Mouse (Mus musculus) cerebellum, adult 11-12 months (tissue): ENCODE measurements around the gene Cpvl.

Experiments used
- DNase-seq: peaks from one replicate; pipeline ENCODE4 v3.0.0; 2022

Cpvl gene

GRCm38 (mm10) chr6:53978571-53978970 lies at the start of gene Cpvl:
Gene Cpvl, minus strand, starts transcription at chr6:53978671.
- no peak for DNase-seq

DNA sequence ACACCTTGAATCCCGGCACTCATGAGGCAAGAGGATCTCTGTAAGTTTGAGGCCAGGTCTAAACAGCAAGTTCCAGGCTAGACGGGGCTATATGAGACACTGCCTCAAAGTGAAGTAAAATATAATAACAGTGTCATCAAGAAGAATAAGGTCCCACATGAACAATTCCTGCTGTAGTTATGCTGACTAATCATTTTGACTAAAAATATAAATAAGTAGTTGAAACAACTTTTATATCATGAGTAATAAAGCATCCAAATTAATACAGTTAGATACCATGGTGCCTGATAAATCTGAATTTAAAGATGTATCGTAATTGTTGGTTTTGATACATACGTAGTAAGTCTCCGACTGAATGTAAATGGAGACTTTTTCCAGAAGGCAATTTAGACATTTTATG lies 45.4 kb upstream of the Cpvl start:
- no peak for DNase-seq

DNA sequence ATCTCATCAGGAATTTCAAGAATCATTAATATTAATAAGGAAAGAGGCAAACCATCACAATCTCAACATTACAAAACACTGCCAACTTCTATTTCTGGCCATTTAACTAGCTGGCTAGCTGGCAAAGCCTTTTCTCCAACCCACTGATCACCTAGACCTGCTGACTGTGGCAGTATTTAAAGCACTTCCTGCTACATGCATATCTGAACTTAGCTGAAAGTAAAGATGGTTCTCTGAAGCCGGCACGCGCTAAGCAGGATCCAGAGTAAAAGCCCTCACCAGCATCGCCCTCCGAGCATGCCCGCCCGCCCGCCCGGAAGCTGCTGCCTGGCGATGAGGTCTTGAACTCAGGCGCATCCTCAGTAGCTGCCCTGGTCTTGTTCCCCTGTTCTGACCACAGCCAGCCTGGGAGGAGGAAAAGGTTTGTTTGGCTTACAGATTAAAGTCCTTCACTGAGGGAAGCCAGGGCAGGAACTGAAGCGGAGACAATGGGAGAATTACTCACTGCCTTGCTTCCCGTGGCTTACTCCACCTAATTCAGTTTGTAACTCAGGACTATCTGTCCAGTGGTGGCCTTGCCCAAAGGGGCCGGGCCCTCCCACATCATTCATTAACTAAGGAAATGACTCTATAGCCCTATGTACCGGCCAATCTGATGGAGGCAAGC lies 42.8 kb upstream of the Cpvl start:
- no peak for DNase-seq

DNA sequence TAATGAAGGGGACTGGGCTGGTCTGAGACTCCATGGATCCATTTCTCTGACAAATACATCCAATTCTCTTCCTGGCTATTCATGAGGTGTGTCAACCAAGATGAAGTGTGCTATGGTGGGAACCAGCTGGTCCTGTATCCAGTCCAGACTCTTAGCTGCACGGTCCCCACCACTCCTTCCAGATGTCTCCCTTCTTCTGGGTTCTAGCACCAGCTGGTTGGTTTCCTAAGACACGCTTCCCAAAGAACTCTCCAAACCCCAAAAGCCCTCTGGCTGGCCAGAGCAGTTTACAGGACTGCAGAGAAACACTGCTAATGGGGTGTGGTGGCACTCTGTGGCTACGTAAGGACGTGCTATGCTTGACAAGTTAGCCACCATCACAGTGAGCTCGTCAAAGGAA lies 40.4 kb upstream of the Cpvl start:
- DNase-seq, result no peak

- DNase-seq, result no peak
Observed at GRCm38 (mm10) chr6:54018038-54018437, 39.6 kb upstream of the Cpvl start.

GRCm38 (mm10) chr6:54012163-54012562 lies 33.7 kb upstream of the Cpvl start:
- DNase-seq, result no peak

DNA sequence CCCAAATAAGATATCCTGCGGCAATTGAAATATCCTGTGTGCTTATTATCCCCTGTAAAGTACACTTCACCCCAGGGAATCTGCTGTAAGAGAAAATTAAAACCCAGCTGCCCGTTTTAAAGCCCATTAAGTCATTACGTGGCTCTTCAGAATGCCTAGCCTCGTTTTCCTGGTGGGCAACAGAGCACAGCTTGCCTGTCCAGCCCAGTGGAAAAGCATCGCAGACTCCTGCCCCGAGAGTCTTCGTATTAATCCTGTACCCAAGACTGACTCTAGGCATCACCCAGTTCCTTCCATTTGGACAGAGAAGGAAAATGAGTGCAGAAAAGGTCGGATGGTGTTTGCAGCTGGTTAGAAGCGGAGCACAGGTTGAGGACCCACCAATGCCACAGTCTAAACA lies 31.9 kb upstream of the Cpvl start:
- no peak for DNase-seq

- no peak for DNase-seq
Observed at GRCm38 (mm10) chr6:54009293-54009692, 30.8 kb upstream of the Cpvl start.

DNA sequence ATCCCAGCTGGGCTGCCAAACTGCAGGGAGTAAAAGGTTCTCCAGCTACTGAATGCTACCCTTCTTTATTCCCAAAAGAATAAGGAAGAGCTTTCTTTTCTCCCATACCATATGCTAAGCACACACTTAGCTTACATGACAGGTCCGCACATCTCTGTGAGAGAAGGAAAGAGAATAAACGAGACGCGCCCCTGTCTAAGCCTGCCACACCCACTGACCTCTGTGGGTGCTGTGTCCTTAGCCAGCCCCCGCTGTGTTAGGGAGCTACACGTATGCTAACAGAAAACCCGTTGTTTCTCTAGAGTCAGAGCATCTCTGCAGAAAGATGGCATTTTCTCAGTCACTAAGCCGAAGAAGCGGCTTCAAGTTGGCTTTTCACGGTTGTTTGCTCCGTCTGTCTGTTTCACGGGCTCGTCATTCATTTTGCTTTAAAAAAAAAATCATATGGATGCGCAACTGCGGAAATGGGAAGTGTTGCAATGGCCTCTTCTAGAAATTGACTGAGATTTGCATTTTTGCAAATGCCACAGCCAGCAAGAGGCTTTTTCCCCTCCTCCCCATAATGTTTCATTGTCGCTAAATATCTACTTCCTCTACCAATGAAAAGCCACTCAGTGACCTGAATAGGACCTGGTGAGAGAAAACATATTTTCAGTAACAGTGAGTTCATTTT lies 30.1 kb upstream of the Cpvl start:
- no peak for DNase-seq

- DNase-seq, result no peak
Observed at GRCm38 (mm10) chr6:54005302-54005701, 26.8 kb upstream of the Cpvl start.

- DNase-seq, result no peak
Observed at GRCm38 (mm10) chr6:53996226-53996955, 17.9 kb upstream of the Cpvl start.

DNA sequence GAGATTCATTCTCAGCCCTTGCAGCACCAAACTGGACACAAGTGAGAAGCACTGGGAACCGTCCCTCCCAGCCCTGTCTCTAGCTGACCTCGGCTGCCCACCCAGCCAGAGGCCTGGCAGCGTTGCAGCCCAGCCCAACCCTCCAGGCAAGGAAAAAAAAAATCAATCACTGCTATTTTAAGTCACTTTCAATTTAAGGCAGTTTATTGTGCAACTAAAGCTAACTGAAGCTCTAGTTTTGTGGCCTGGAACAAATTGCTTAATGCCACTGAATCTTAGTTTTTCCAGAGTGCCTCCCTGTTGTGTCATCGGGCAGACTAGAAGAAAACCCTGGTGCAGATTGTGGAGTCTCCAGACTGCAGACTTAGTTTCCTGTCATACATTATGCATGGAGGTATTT lies 17.0 kb upstream of the Cpvl start:
- DNase-seq, result no peak

DNA sequence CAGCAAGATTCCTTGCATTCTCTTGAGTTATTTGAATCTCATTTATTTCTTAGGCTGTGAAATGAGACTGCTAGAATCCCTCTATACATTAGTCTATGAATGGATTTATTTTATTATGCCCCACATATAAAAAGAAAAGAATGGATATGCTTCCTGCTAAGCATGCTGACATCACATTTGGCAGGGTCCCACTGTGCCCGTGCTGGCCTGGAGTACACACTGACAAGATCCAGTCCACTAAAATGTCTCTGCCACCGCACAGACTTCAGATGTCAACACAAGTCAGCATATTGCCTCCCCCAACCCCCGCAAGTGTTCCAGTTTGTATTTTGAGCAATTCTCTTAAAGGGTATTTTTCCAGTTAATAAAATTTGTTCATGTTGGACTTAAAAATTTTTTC lies 13.9 kb upstream of the Cpvl start:
- DNase-seq, result no peak

DNA sequence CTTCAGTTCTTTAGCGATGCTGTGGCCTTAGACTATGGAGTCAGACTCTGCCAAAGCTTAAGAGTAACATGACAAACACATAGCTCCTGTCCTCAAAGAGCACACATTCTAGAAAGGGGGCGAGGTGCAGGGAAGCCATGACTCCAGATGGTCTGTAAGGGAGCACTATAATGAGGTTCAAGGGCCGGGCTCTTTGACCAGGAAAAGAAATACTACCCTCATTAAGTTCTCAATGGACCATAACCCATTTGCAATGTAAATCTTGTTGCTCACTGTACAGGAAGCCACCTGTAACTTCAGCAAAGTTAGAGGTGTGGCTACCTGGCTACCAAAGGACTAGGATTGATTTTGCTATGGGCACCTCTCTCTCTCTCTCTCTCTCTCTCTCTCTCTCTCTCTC lies 8.8 kb upstream of the Cpvl start:
- DNase-seq, result no peak

GRCm38 (mm10) chr6:53986273-53986985 lies 8.0 kb upstream of the Cpvl start:
- no peak for DNase-seq

- DNase-seq, result no peak
Observed at GRCm38 (mm10) chr6:53983820-53984219, 5.3 kb upstream of the Cpvl start.

DNA sequence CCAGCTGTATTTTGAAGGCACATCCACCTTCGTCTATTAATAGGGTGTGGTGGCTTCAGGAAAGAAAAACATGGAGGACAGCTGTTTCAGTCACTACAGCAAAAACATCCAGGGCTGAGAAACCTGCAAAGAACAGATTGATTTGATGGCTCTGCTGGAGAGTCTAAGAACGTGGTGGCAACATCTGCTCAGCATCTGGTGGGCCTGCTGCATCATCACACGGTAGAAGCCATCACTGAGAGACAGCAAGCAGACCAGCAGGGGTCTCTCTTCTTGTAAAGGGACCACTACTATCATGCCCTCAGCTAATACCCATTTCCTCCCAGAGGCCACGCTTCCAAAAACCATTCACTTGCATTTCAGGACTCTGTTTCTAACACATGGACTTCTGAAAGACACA lies 4.1 kb upstream of the Cpvl start:
- DNase-seq, result no peak

DNA sequence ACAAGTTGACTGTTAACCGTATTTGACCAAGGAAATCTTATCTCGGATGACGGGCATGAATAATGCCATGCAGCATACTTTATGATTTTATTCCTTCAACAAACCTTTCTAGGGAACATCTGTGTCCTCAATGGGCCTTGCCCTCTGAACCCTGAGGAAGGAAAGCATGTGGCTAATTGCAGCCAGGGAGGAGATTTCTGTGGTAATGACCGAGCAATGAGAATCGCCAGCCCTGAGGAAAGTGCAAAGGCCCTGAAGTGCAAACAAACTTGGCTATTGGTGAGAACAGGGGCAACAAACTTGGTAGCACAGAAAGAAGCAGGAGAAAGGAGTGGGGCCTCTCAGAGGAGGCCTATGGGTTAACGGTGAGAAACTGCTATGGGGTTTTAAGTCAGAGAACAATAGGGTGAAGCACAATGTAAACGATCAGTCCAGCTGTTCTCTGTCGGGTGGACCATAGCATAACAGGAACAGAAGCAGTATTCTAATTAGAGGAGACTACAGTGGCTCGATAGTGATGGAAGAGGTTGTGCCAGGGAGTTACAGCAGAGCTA lies 3.7 kb upstream of the Cpvl start:
- DNase-seq, result no peak

DNA sequence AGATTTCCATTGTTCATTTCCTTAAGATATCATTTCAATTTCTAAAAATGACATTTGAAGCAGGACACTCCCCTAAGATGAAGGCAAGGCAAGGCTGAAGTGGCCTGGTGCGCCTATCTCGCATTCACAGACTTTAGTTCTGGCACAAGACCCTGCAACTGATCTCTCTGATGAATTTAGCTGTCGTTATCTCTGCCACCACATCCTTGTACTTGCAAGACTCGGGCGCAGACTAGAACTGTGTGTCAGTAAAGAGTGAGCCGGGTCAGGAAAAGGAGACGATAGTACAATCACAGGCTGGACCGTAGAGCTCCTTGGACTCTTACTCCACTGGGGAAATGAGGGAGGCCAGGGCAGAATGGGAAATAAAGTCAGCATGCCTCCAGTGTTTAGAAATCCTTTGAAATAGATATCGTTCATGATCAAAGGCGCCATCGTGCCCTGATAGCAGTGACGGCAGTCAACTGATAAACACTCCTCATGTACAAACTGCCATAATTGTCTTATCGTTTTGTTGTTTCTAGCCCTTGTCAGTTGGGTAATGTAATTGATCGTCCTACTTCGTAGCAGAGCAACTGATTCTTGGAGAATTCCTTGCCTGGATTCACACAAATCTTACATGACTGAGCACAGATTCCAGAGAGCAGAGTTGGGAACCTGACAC lies 2.5 kb upstream of the Cpvl start:
- no peak for DNase-seq

DNA sequence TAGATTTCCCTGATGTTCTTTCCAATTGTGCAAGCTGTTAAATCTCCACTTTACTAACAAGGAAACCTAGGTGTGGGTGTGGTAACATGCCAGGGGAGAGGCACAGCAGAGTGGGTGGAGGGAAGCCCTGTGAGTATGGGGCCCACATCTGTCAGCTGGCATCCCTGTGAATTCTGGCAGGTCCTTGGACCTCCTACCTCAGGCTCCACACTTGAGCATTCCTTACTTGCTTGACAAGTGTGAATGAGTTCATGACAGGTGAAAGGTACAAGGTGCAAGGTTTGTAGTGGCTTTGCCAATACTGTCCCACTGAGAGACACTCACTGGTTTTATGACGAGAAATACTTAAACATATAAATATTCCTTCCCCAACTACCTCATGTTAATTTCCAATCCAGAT lies 4.4 kb downstream of the Cpvl start:
- no peak for DNase-seq

DNA sequence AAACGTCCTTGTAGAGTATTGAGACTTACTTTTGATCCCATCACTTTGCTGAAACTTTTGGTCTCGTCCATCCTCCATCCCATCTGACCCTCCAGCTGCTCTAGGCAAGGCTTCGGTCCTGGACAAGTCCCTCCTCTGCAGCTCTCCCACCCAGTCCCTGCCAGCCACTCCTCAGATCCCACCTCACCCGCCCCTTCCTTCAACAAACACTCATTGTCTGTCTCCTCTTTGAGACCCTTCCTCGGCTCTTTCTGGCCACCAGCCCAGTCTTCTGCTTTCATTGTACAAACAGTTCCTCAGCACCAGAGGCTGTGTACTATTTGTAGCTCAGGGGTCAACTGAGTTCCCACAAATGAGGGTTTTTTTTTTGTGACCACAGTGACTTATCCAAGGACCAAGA lies 5.0 kb downstream of the Cpvl start:
- no peak for DNase-seq

- DNase-seq, result peak; percentile 29
Observed at GRCm38 (mm10) chr6:53972238-53972743, 6.2 kb downstream of the Cpvl start.

GRCm38 (mm10) chr6:53971729-53972128 lies 6.7 kb downstream of the Cpvl start:
- DNase-seq, result peak; percentile 34
